In genomic region chr6:142692085-142692484, GRCm38 (mm10) we compare ENCODE assay signal across 28 mouse cellular contexts. TPM values are rescaled to one million over a fixed set of nuclear protein-coding genes. Genes with fewer than 3 reads are reported as not detected.
A peak's percentile ranks its signal among the peaks of the same experiment; 100 is the strongest.
DNase-seq lines count a peak whose midpoint lies in the region; ATAC-seq and TF ChIP-seq lines count a peak whose summit lies in the region.
"Had no signal": no experiment of that assay in that cellular context is flagged by ENCODE, and none has a peak within 500 bp of the region (broad histone marks: within the 10 kb centered on the region; RNA-seq: fewer than 3 reads in every experiment).

No protein-coding gene starts in this region.

- peak overlapping the region; percentile 26 for H3K27ac ChIP-seq in heart, adult 2 months
- H3K27ac ChIP-seq in heart, embryonic 12.5 days (ENCODE audit: poor library complexity, severe bottlenecking), result no peak overlapping the region; the same call in 1 of the 2 replicates
- no peak overlapping the region for H3K27ac ChIP-seq in kidney, embryonic 15.5 days
- H3K27ac ChIP-seq: embryonic facial prominence, embryonic 10.5 days; embryonic facial prominence, embryonic 13.5 days; forebrain, embryonic 12.5 days; hindbrain, embryonic 14.5 days; hindbrain, postnatal 0 days had no signal

- ATAC-seq in heart, embryonic 12.5 days (ENCODE audit: insufficient number of reproducible peaks, low FRiP score), result no peak
- ATAC-seq in kidney, embryonic 15.5 days (replicated peaks; ENCODE audit: low FRiP score), result no peak
- ATAC-seq: activated CD4-positive, CD25-positive, alpha-beta regulatory T cell, adult 4 months; forebrain, embryonic 16.5 days; hindbrain, postnatal 0 days had no signal

- no peak for TF ChIP-seq POLR2A in heart, adult 2 months (IDR thresholded peaks at IDR 0.05; ENCODE audit: insufficient read depth, low read depth, low read length)

- TF ChIP-seq CTCF in heart, adult 2 months (IDR thresholded peaks at IDR 0.05), result no peak

- WGBS in heart, adult 2 months, result 76% methylated on average over 5 of the region's 5 CpGs
- 75% methylated on average over 5 of the region's 5 CpGs for WGBS in heart, embryonic 12.5 days
- WGBS in kidney, embryonic 15.5 days, result 55% methylated on average over 5 of the region's 5 CpGs

- no peak overlapping the region for H3K4me3 ChIP-seq in heart, adult 2 months
- H3K4me3 ChIP-seq in heart, embryonic 12.5 days, result no peak overlapping the region
- no peak overlapping the region for H3K4me3 ChIP-seq in kidney, embryonic 15.5 days (replicated peaks)
- H3K4me3 ChIP-seq: embryonic facial prominence, embryonic 10.5 days; embryonic facial prominence, embryonic 13.5 days; erythroblast, embryonic 14.5 days; forebrain, embryonic 12.5 days had no signal

- H3K4me2 ChIP-seq in heart, embryonic 12.5 days, result no peak overlapping the region
- no peak overlapping the region for H3K4me2 ChIP-seq in kidney, embryonic 15.5 days
- H3K4me2 ChIP-seq: embryonic facial prominence, embryonic 13.5 days; forebrain, embryonic 12.5 days; hindbrain, embryonic 14.5 days had no signal

- DNase-seq in heart, adult 2 months, result no peak
- DNase-seq in kidney, adult 11 months, result peak; percentile 41
- DNase-seq in kidney, adult 8-10 months, result peak; percentile 30 to 39
- DNase-seq in kidney, postnatal 10 days, result no peak
- DNase-seq in kidney, postnatal 36 days, result peak; percentile 52 to 56
- no peak for DNase-seq in spleen, postnatal 10 days (ENCODE audit: low spot score in 2 of 2)
- DNase-seq: adrenal gland, adult 8-10 months; adrenal gland, postnatal 25 days; cerebellum, adult 11-12 months; cerebellum, adult 8-10 months; cerebellum, postnatal 10 days; cerebellum, postnatal 36 days; embryo, embryonic 11 days; gastrocnemius, postnatal 10 days; gastrocnemius, postnatal 36 days; heart, postnatal 10 days; heart, postnatal 4 days had no signal

- H3K27me3 ChIP-seq in heart, adult 2 months (ENCODE audit: control insufficient read depth, insufficient read depth, low read length), result no peaks in the 10 kb centered on the region
- H3K27me3 ChIP-seq in heart, embryonic 12.5 days (replicated peaks), result no peaks in the 10 kb centered on the region
- H3K27me3 ChIP-seq in kidney, embryonic 15.5 days, result no peaks in the 10 kb centered on the region
- H3K27me3 ChIP-seq: embryonic facial prominence, embryonic 13.5 days; forebrain, embryonic 12.5 days had no signal

- intact Hi-C loops in heart, adult 2 months (cut with DNase I), result no loop called here

- H3K9me3 ChIP-seq in heart, embryonic 12.5 days (replicated peaks), result no peaks in the 10 kb centered on the region
- no peaks in the 10 kb centered on the region for H3K9me3 ChIP-seq in kidney, embryonic 15.5 days (replicated peaks)
- H3K9me3 ChIP-seq: embryonic facial prominence, embryonic 10.5 days; embryonic facial prominence, embryonic 13.5 days; forebrain, embryonic 12.5 days had no signal

- peaks cover 2% of the 10 kb centered on the region for H3K4me1 ChIP-seq in heart, adult 2 months (ENCODE audit: control insufficient read depth, insufficient read depth, low read length)
- peaks cover 16% of the 10 kb centered on the region for H3K4me1 ChIP-seq in heart, embryonic 12.5 days (replicated peaks)
- H3K4me1 ChIP-seq in kidney, embryonic 15.5 days, result 0 out of 2 replicates have a peak, but pooled peaks cover 2% of the 10 kb centered on the region
- H3K4me1 ChIP-seq: embryonic facial prominence, embryonic 10.5 days; embryonic facial prominence, embryonic 13.5 days; forebrain, embryonic 12.5 days had no signal

- H3K36me3 ChIP-seq in heart, adult 2 months (ENCODE audit: control insufficient read depth, insufficient read depth, low read length), result peaks cover 32% of the 10 kb centered on the region
- H3K36me3 ChIP-seq in heart, embryonic 12.5 days, result peaks cover 42% of the 10 kb centered on the region
- no peaks in the 10 kb centered on the region for H3K36me3 ChIP-seq in kidney, embryonic 15.5 days
- H3K36me3 ChIP-seq: embryonic facial prominence, embryonic 10.5 days; embryonic facial prominence, embryonic 13.5 days; forebrain, embryonic 12.5 days had no signal

- 0 out of 2 replicates have a peak, but pooled peaks cover 1% of the 10 kb centered on the region for H3K79me2 ChIP-seq in heart, adult 2 months (replicated peaks; ENCODE audit: control insufficient read depth, insufficient read depth, low read length)

- H3K9ac ChIP-seq in heart, adult 2 months (ENCODE audit: low read depth, low read length), result no peak overlapping the region
- no peak overlapping the region for H3K9ac ChIP-seq in heart, embryonic 12.5 days
- H3K9ac ChIP-seq in kidney, embryonic 15.5 days, result no peak overlapping the region
- H3K9ac ChIP-seq: embryonic facial prominence, embryonic 13.5 days; forebrain, embryonic 12.5 days; hindbrain, embryonic 14.5 days had no signal

- no peak for TF ChIP-seq EP300 in heart, adult 2 months (IDR thresholded peaks at IDR 0.05; ENCODE audit: insufficient read depth, low read depth, low read length)

RNA-seq across cellular contexts. Expression of gene Abcc9, which starts 10.0 kb away (rescaled TPM):
- total RNA-seq in heart, adult 2 months (2021), result 100 to 1,000 TPM; 227 to 235 TPM
- 57.8 and 100 TPM in 2 replicates for polyA plus RNA-seq in heart, adult 2 months (2012; rRNA removed)
- 22.7 and 24.3 TPM in 2 replicates for polyA plus RNA-seq in heart, embryonic 12.5 days (2016; fragmentation: Nextera tagmentation; extraction: Ambion mirVana)
- 6.2 and 7.7 TPM in 2 replicates for polyA plus RNA-seq in kidney, embryonic 15.5 days (2015; fragmentation: Nextera tagmentation; extraction: Ambion mirVana)
- total RNA-seq: granulocyte monocyte progenitor cell, adult 5-6 weeks had no signal
- polyA plus RNA-seq: activated CD4-positive, CD25-positive, alpha-beta regulatory T cell, adult 4 months; erythroblast, embryonic 14.5 days had no signal

Comparison
In these comparisons a context has a peak if more than half of its experiments do, and no peak if none do; other contexts are left out.
1. DNase-seq: peak in kidney, adult 11 months (single experiment), kidney, adult 8-10 months (2 of 2) and kidney, postnatal 36 days (2 of 2); none in heart, adult 2 months (0 of 2), kidney, postnatal 10 days (single experiment) and spleen, postnatal 10 days (0 of 2).